Mouse (Mus musculus) neural tube, embryonic 10.5 days (tissue): ENCODE measurements around the gene Rcn1.

Experiments
- DNase-seq: peaks from one replicate; pipeline ENCODE4 v3.0.0-alpha.2; 2017; ENCODE audit warnings: low spot score; ENCODE audit errors: extremely low spot score

The Rcn1 gene

GRCm38 (mm10) chr2:105337171-105337875 is 61.8 kb downstream of the Rcn1 start:
- DNase-seq: no peak

GRCm38 (mm10) chr2:105336314-105337027 is 62.6 kb downstream of the Rcn1 start:
- DNase-seq: peak; percentile 21
